Mouse (Mus musculus): ENCODE measurements at regions not wholly inside any gene's neighbourhood (a gene's known extent, or its start where the extent isn't known, plus 50 kb on each side); places are given as distances from the start of the nearest gene placed in this dataset.

GRCm38 (mm10) chr4:30408525-30408924 lies 1555.4 kb upstream of the Map3k7 start:
- no peaks in the 10 kb centered on the region for H3K36me3 ChIP-seq
- no peaks in the 10 kb centered on the region for H3K27me3 ChIP-seq
- 80% methylated on average over 2 of the region's 2 CpGs for WGBS
- ATAC-seq (ENCODE audit: low FRiP score), result no peak
- H3K9ac ChIP-seq, result no peak overlapping the region
- no peak overlapping the region for H3K4me3 ChIP-seq
- no peaks in the 10 kb centered on the region for H3K4me1 ChIP-seq (replicated peaks)
- H3K27ac ChIP-seq, result no peak overlapping the region
- H3K4me2 ChIP-seq, result no peak overlapping the region
- no peaks in the 10 kb centered on the region for H3K9me3 ChIP-seq

DNA sequence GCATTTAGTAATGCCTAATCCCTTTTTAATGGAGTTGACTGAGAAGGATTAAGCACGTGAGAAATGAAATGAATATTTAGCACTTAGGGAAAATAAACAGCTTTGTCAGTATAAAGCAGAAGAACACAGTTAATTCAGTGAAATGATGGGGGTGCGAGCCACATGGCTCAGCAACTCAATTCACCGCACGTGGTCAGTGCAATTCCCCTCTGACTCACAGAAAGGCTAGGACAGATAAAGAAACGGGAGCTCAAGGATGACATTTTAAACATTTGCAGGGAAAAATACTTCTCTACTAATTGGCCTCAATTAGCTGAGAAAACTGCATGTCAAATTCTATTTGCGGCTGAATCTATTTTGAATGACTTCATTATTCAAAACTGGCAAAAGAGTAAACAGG lies 1516.3 kb upstream of the Map3k7 start:
- no peak for ATAC-seq (ENCODE audit: low FRiP score)
- 60% methylated on average over 6 of the region's 6 CpGs for WGBS
- no peaks in the 10 kb centered on the region for H3K4me1 ChIP-seq (replicated peaks)
- H3K36me3 ChIP-seq, result no peaks in the 10 kb centered on the region
- H3K4me3 ChIP-seq, result no peak overlapping the region
- no peaks in the 10 kb centered on the region for H3K9me3 ChIP-seq
- H3K27me3 ChIP-seq, result no peaks in the 10 kb centered on the region
- no peak overlapping the region for H3K27ac ChIP-seq
- H3K9ac ChIP-seq, result no peak overlapping the region
- H3K4me2 ChIP-seq, result no peak overlapping the region

GRCm38 (mm10) chr4:30450395-30450794 lies 1513.5 kb upstream of the Map3k7 start:
- no peak; the same call in 1 of the 2 replicates for ATAC-seq (ENCODE audit: low FRiP score)
- no peak overlapping the region for H3K4me2 ChIP-seq
- WGBS, result 78% methylated on average over 1 of the region's 1 CpGs
- no peaks in the 10 kb centered on the region for H3K27me3 ChIP-seq
- no peaks in the 10 kb centered on the region for H3K4me1 ChIP-seq (replicated peaks)
- no peak overlapping the region for H3K27ac ChIP-seq
- H3K4me3 ChIP-seq, result no peak overlapping the region
- no peaks in the 10 kb centered on the region for H3K36me3 ChIP-seq
- H3K9me3 ChIP-seq, result no peaks in the 10 kb centered on the region
- no peak overlapping the region for H3K9ac ChIP-seq

DNA sequence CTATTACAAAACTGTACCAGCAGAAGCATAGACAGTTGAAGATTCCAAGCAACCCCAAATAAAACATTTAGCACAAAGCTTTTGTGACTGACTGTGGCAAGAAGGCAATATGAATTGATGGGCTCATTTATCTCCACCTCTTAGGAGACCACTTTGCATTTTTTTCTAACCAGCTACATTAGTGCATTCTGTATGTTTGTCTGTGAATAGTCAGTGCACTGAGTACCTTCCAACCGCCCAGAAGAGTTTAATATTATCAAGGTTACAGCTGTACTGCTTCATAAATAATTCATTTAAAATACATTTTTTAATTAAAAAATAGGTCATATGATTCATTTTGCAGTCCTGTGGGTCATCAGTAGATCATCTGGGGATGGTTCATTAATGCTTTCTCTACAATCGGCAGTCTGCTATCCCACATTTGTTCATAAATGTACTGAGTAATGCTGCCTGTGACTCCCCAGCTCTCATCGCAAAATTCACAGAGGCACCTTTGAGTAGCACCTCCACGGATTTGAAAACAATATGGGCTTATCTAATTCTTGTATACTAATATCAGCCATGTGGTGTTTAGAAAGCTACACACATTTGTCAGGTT lies 1496.5 kb upstream of the Map3k7 start:
- no peaks in the 10 kb centered on the region for H3K36me3 ChIP-seq
- no peak overlapping the region for H3K27ac ChIP-seq
- H3K4me1 ChIP-seq (replicated peaks), result no peaks in the 10 kb centered on the region; the same call in 1 of the 2 replicates
- 49% methylated on average over 4 of the region's 4 CpGs for WGBS
- no peak overlapping the region for H3K4me2 ChIP-seq
- H3K9me3 ChIP-seq, result no peaks in the 10 kb centered on the region
- H3K4me3 ChIP-seq, result no peak overlapping the region
- no peaks in the 10 kb centered on the region for H3K27me3 ChIP-seq
- ATAC-seq (ENCODE audit: low FRiP score), result peak; percentile 83
- H3K9ac ChIP-seq, result no peak overlapping the region

DNA sequence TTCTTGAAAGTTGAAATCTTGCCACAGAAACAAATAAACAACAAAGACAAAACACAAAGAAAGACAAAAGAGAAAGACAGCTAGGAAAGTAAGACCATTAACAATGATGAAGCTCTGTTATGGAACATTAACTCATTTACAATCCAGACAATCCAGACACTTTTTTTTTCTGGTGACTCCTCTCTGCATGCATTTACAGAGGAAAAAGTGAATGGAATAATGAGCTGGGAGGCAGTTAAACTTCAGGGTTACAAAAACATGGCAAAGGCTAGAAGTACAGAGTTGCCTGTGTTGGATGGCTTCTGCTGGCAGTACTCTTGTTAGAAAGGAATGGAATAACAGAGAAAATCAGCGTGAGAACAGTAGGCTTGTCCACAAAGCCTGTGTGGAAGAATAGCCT lies 1487.3 kb upstream of the Map3k7 start:
- H3K36me3 ChIP-seq, result no peaks in the 10 kb centered on the region
- H3K4me1 ChIP-seq (replicated peaks), result peaks cover 3% of the 10 kb centered on the region
- no peak for ATAC-seq (ENCODE audit: low FRiP score)
- no peaks in the 10 kb centered on the region for H3K9me3 ChIP-seq
- no peaks in the 10 kb centered on the region for H3K27me3 ChIP-seq
- H3K4me3 ChIP-seq, result no peak overlapping the region
- WGBS, result 11% methylated on average over 1 of the region's 1 CpGs
- H3K4me2 ChIP-seq, result no peak overlapping the region
- H3K9ac ChIP-seq, result no peak overlapping the region
- H3K27ac ChIP-seq, result no peak overlapping the region

DNA sequence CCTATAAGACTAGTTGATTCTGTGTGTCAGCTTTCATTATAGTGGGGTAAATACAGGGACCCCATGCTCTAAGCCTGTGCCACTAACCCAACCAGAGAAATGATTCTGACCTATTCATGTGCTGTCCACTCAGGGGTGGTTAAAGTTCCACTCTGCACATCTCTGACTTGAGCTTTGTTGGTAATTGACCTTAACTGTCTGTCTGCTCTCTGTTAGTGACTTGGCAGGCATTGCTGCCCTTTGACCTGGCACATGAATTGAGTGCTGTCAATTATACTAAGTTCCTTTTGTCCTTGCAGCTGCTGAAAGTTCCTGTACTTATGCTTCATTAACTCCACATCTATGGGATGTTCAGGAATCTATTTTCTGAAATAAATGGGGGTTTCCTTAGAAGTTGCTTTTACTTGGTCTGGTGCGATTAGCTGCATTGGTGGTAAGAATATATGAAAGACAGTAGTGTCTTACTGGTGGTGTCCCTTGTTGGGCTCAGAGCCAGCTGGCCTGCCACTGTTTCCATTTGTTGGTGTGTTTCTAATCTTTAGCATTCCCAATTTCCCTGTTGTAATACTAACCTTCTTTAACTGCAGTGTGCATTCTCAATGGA lies 1463.7 kb upstream of the Map3k7 start:
- Histone ChIP-seq H3K4me2 (no peak overlapping the region), H3K27me3 (no peaks in the 10 kb centered on the region), H3K9ac (no peak overlapping the region), H3K4me3 (no peak overlapping the region), H3K4me1 (replicated peaks) (no peaks in the 10 kb centered on the region), H3K27ac (no peak overlapping the region), H3K9me3 (no peaks in the 10 kb centered on the region), H3K36me3 (no peaks in the 10 kb centered on the region)
- ATAC-seq (ENCODE audit: low FRiP score), result peak; percentile 43; the same call in 1 of the 2 replicates
- 16% methylated on average over 1 of the region's 1 CpGs for WGBS

All from hindbrain, embryonic 13.5 days (tissue).